Mouse (Mus musculus): Measurements from ENCODE around the gene Tenm3. TPM values are rescaled to one million over a fixed set of nuclear protein-coding genes. Genes with fewer than 3 reads are reported as not detected.

The Tenm3 gene
- polyA plus RNA-seq, 1 experiment from 2014 or later = 65.3 TPM

DNA sequence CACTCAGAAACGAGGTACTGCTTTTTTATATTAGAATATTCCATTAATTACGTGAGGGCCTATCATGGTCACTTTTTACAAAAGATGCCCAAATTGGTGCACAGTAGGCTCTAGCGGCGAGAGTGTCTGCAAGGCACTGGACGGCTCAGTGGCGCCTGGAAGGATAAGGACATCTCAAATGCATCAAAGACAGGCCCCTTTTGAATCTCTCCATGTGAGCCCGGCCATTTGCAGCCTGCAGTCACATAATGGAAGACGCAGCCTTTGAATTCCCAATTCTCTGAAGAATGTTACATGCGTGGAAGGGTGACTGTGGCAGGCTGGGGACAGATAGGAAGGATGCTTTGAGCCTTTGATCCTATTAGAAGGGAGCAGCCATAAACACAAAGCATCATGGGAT lies 631.8 kb downstream of the Tenm3 start:
- no peaks in the 10 kb centered on the region for H3K9me3 ChIP-seq
- H3K27me3 ChIP-seq = no peaks in the 10 kb centered on the region
- H3K4me3 ChIP-seq = no peak overlapping the region
- 0 out of 2 replicates have a peak, but pooled peaks cover 6% of the 10 kb centered on the region for H3K4me1 ChIP-seq
- no peak overlapping the region for H3K4me2 ChIP-seq (replicated peaks)
- no peak overlapping the region for H3K27ac ChIP-seq
- WGBS = 86% methylated on average over 9 of the region's 9 CpGs
- no peak overlapping the region for H3K9ac ChIP-seq
- ATAC-seq (ENCODE audit: insufficient number of reproducible peaks, insufficient read depth, low FRiP score, low TSS enrichment) = no peak
- no peaks in the 10 kb centered on the region for H3K36me3 ChIP-seq

DNA sequence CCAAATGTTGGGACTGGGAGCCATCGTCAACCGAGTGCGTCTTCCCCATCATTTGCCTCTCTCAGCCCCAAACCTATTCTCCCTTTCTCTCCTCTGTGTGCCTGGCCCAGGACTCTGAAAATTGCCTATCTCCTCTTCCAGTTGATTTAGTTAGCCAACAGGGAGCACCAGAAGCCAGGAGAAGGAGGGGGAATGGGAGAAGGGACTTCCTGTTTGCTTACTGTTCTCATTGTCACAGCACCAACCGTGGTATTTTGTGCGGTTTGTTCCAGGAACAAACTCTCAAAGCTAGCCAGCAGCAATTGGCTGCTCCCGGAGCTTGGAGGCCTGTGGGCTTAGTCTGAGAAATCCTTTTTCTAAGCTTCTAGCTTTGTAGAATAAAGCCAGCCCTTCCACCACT lies 636.2 kb downstream of the Tenm3 start:
- no peak for ATAC-seq (ENCODE audit: insufficient number of reproducible peaks, insufficient read depth, low FRiP score, low TSS enrichment)
- Histone ChIP-seq H3K27me3 (no peaks in the 10 kb centered on the region; the same call in 1 of the 2 replicates), H3K4me2 (replicated peaks) (no peak overlapping the region), H3K9ac (no peak overlapping the region), H3K4me1 (0 out of 2 replicates have a peak, but pooled peaks cover 4% of the 10 kb centered on the region), H3K36me3 (no peaks in the 10 kb centered on the region), H3K9me3 (no peaks in the 10 kb centered on the region), H3K4me3 (no peak overlapping the region), H3K27ac (no peak overlapping the region)
- WGBS = 87% methylated on average over 6 of the region's 6 CpGs

DNA sequence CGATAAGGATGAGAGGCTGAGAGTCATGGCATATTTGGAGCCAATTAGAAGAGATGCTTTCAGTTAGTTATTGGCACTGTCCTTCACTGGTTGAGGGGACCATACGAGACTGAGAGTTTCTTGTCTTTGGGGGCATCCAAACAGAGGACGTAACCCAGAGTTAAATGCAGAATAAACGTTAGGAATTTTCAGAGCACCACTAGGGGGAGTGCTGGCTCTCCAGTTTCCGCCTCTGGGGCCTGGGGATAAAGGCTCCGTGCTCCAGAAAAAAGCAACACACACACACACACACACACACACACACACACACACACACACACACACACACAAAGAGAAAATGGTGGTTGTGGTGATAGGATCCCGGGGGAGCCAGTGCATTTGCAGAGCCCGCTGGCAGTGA lies 636.8 kb downstream of the Tenm3 start:
- WGBS = 69% methylated on average over 8 of the region's 8 CpGs
- Histone ChIP-seq H3K27me3 (no peaks in the 10 kb centered on the region; the same call in 1 of the 2 replicates), H3K4me2 (replicated peaks) (no peak overlapping the region), H3K9ac (no peak overlapping the region), H3K4me3 (no peak overlapping the region), H3K36me3 (no peaks in the 10 kb centered on the region), H3K27ac (no peak overlapping the region), H3K9me3 (no peaks in the 10 kb centered on the region), H3K4me1 (0 out of 2 replicates have a peak, but pooled peaks cover 4% of the 10 kb centered on the region)
- no peak for ATAC-seq (ENCODE audit: insufficient number of reproducible peaks, insufficient read depth, low FRiP score, low TSS enrichment)

DNA sequence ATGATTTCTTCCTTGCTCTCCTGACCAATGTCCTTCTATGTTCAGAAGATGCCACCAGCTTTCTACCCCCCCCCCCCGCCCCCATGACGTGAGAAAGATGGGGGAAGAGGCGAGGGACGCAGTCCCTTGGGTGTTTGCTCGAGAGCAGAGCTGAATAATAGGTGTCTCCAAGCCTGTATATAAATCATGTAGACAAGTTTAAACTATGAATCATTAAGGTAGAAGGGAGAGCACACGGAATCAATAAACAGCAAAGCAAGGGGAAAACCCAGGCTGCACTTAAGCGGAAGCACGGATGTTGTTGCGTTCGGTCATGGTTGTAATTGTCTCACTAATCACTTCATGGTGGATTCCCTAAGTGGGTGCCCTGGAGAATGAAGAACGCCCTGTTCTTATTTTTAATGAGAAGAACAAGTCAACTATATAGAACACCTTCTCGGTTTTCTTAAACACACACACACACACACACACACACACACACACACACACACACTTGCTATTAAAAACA lies 638.9 kb downstream of the Tenm3 start:
- no peak overlapping the region for H3K27ac ChIP-seq
- no peaks in the 10 kb centered on the region for H3K36me3 ChIP-seq
- no peak overlapping the region for H3K4me3 ChIP-seq
- H3K27me3 ChIP-seq = no peaks in the 10 kb centered on the region; the same call in 1 of the 2 replicates
- 0 out of 2 replicates have a peak, but pooled peaks cover 4% of the 10 kb centered on the region for H3K4me1 ChIP-seq
- no peak overlapping the region for H3K9ac ChIP-seq
- 59% methylated on average over 12 of the region's 12 CpGs for WGBS
- no peak for ATAC-seq (ENCODE audit: insufficient number of reproducible peaks, insufficient read depth, low FRiP score, low TSS enrichment)
- no peaks in the 10 kb centered on the region for H3K9me3 ChIP-seq
- no peak overlapping the region for H3K4me2 ChIP-seq (replicated peaks)

DNA sequence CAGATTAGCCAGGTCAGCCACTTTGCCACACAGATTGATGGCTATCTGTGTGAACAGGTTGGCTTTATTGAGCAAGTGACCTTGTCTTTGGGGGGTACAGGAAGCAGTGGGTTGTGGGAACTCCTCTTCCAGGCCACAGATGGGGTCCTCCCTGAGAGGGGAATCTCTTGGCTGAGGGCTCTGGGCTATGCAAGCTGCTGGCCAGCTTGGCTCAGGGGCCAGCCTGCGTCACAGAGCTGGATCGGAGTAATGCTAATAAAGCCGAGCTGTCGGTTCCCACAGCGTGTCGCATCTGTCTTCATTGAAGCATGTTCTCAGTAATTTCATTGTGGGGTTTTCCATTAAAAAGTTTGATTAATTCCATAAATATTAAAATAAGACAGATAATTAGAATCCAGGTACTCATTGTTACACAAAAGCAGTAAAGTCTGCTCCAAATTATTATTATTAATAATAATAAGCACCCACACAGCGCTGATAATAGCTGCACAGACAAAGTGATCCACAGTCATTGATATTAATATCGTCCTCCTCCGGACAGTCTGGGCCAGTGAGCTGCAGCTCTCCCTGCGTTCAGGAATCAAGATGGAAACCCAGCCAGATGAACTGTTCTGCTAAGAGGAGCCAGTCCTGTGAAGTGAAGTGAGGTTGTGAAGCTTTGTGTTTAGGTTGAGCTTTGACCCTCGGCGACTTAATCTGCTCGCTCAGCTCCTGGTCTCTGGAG lies 639.5 kb downstream of the Tenm3 start:
- no peak overlapping the region for H3K4me3 ChIP-seq
- no peaks in the 10 kb centered on the region for H3K36me3 ChIP-seq
- no peak for ATAC-seq (ENCODE audit: insufficient number of reproducible peaks, insufficient read depth, low FRiP score, low TSS enrichment)
- no peak overlapping the region for H3K4me2 ChIP-seq (replicated peaks)
- H3K27me3 ChIP-seq = no peaks in the 10 kb centered on the region; the same call in 1 of the 2 replicates
- H3K9me3 ChIP-seq = no peaks in the 10 kb centered on the region
- H3K9ac ChIP-seq = no peak overlapping the region
- 0 out of 2 replicates have a peak, but pooled peaks cover 4% of the 10 kb centered on the region for H3K4me1 ChIP-seq
- H3K27ac ChIP-seq = no peak overlapping the region
- 78% methylated on average over 13 of the region's 13 CpGs for WGBS

DNA sequence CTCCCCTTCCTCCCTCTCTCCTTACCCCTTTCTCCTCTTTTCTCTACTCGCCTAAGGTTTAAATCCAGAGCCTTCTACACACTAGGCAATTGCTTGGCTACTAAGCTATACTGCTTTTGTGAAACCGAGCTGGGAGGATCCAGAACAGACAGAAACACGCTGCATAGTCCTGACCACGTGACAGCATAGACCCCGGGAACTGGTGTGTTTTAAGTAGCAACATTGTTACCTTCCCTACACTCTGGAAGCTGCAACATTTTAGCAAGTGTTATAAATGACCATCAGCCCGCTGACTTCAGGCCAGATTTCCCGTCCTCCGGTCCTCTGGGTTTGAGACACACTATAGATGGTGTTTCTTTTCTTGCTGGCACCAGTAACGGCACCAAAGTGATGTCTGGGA lies 640.1 kb downstream of the Tenm3 start:
- H3K4me2 ChIP-seq (replicated peaks) = no peak overlapping the region
- H3K27me3 ChIP-seq = no peaks in the 10 kb centered on the region; the same call in 1 of the 2 replicates
- WGBS = 76% methylated on average over 9 of the region's 9 CpGs
- H3K9me3 ChIP-seq = no peaks in the 10 kb centered on the region
- H3K9ac ChIP-seq = no peak overlapping the region
- ATAC-seq (ENCODE audit: insufficient number of reproducible peaks, insufficient read depth, low FRiP score, low TSS enrichment) = no peak
- no peak overlapping the region for H3K4me3 ChIP-seq
- no peak overlapping the region for H3K27ac ChIP-seq
- H3K4me1 ChIP-seq = 0 out of 2 replicates have a peak, but pooled peaks cover 4% of the 10 kb centered on the region
- no peaks in the 10 kb centered on the region for H3K36me3 ChIP-seq

DNA sequence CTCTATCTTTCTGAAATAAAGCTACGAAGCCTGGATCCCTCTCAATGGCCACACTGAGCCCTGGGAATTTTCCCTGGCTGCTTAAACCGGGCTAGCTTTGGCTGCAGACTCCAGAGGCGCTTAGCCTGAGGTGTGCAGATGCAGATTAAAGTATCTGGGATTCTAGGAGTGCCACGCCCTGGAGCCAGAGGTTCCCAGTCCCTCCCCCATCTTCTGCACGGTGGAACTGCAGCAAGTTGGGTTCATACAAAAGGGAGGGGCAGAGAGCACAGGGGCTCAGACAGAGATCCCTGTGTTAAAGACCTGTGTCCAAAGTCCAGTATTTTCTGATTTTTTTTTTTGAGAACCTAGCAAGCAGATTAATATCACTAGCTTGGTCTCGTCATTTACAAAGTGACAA lies 640.6 kb downstream of the Tenm3 start:
- Histone ChIP-seq H3K4me3 (no peak overlapping the region), H3K27ac (no peak overlapping the region), H3K9me3 (no peaks in the 10 kb centered on the region), H3K9ac (no peak overlapping the region), H3K36me3 (no peaks in the 10 kb centered on the region), H3K4me1 (0 out of 2 replicates have a peak, but pooled peaks cover 4% of the 10 kb centered on the region), H3K4me2 (replicated peaks) (no peak overlapping the region), H3K27me3 (no peaks in the 10 kb centered on the region; the same call in 1 of the 2 replicates)
- no peak for ATAC-seq (ENCODE audit: insufficient number of reproducible peaks, insufficient read depth, low FRiP score, low TSS enrichment)
- WGBS = 57% methylated on average over 6 of the region's 6 CpGs

DNA sequence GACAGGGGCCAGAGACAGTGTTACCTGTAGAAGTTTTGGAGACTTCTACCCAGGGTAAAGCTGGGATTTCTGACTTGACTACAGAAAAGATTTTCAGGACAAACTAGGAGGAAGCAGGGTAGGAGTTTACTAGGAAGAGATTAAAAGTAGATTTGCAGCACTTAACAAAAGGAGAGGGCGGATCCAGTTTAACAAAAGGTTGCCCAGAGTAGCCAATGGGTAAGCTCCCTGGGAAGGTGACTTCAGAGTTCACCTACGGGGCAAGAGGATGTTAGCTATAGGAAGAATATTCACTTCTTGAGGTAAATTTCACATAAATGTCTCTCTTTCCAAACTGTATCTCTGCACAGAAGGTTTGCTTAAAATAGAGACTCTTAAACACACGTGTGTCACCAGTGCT lies 641.1 kb downstream of the Tenm3 start:
- H3K4me1 ChIP-seq = 0 out of 2 replicates have a peak, but pooled peaks cover 4% of the 10 kb centered on the region
- H3K9ac ChIP-seq = no peak overlapping the region
- no peak for ATAC-seq (ENCODE audit: insufficient number of reproducible peaks, insufficient read depth, low FRiP score, low TSS enrichment)
- H3K36me3 ChIP-seq = no peaks in the 10 kb centered on the region
- no peak overlapping the region for H3K4me2 ChIP-seq (replicated peaks)
- H3K9me3 ChIP-seq = no peaks in the 10 kb centered on the region
- WGBS = 74% methylated on average over 3 of the region's 3 CpGs
- no peak overlapping the region for H3K4me3 ChIP-seq
- H3K27ac ChIP-seq = no peak overlapping the region
- H3K27me3 ChIP-seq = no peaks in the 10 kb centered on the region; the same call in 1 of the 2 replicates

DNA sequence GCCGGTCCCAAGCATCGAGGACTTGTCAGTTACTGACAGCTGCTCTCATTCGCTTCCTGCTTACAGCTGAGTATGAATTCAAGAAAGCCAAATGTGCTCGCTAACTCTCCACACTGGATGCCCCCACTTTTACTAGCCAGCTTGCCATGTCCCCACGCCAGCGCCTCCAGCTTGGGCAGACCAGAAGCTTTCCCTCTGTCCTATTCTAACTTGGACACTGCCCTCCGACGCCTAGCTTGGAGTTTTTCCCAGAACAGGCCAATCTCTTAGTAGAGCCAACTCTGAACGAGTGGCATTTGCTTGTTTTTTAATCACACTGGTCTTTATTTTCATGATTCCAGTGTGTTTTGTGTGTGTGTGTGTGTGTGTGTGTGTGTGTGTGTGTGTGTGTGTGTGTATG lies 644.6 kb downstream of the Tenm3 start:
- no peak overlapping the region for H3K27ac ChIP-seq
- 93% methylated on average over 9 of the region's 9 CpGs for WGBS
- no peak overlapping the region for H3K4me3 ChIP-seq
- H3K9ac ChIP-seq = no peak overlapping the region
- H3K9me3 ChIP-seq = no peaks in the 10 kb centered on the region
- H3K4me1 ChIP-seq = no peaks in the 10 kb centered on the region
- no peak for ATAC-seq (ENCODE audit: insufficient number of reproducible peaks, insufficient read depth, low FRiP score, low TSS enrichment)
- H3K27me3 ChIP-seq = no peaks in the 10 kb centered on the region; the same call in 1 of the 2 replicates
- H3K36me3 ChIP-seq = no peaks in the 10 kb centered on the region
- no peak overlapping the region for H3K4me2 ChIP-seq (replicated peaks)

DNA sequence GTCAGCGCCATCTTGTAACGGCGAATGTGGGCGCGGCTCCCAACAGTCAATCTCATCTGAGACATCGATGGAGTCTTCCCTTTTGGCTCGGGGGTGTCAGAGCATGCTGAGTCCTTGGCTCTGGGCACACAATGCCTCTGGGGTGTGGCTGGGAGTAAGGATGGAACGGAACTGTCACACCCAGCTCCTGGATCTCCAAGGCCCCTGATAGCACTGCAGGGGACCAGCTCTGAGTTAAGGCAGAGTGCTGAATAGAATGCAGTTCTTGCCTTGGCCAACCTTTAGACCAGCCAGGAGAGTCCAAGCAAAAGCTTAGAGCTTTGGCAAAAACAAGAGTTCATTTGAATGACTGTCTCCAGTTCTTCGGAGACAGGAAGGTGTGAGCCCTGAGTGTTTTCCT lies 647.8 kb downstream of the Tenm3 start:
- ATAC-seq (ENCODE audit: insufficient number of reproducible peaks, insufficient read depth, low FRiP score, low TSS enrichment) = no peak
- H3K9ac ChIP-seq = no peak overlapping the region
- no peak overlapping the region for H3K27ac ChIP-seq
- H3K4me2 ChIP-seq (replicated peaks) = no peak overlapping the region
- H3K27me3 ChIP-seq = no peaks in the 10 kb centered on the region
- H3K4me3 ChIP-seq = no peak overlapping the region
- WGBS = 94% methylated on average over 9 of the region's 9 CpGs
- H3K36me3 ChIP-seq = no peaks in the 10 kb centered on the region
- no peaks in the 10 kb centered on the region for H3K9me3 ChIP-seq
- no peaks in the 10 kb centered on the region for H3K4me1 ChIP-seq

DNA sequence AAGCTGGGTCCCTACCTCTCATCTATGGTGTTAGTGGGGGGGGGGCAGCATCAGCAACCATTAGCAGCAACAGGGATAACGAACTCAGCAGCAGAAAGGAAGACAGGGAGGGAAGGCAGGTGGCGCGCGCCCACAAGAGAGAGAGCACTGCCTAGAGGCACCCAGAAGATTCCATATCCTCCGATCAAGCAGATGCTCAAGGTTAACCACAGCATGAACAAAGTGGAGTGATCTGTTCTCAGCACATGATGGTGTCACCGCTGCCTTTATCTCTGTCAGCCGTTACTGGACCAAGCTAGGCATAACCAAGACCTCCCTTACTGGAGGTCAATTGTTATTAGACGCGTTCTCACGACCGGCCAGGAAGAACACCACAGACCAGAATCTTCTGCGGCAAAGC lies 655.2 kb downstream of the Tenm3 start:
- H3K36me3 ChIP-seq = no peaks in the 10 kb centered on the region
- no peak overlapping the region for H3K4me3 ChIP-seq
- H3K27me3 ChIP-seq = no peaks in the 10 kb centered on the region
- H3K9ac ChIP-seq = no peak overlapping the region
- WGBS = 96% methylated on average over 12 of the region's 12 CpGs
- H3K27ac ChIP-seq = no peak overlapping the region
- H3K9me3 ChIP-seq = no peaks in the 10 kb centered on the region
- no peaks in the 10 kb centered on the region for H3K4me1 ChIP-seq
- H3K4me2 ChIP-seq (replicated peaks) = no peak overlapping the region
- no peak for ATAC-seq (ENCODE audit: insufficient number of reproducible peaks, insufficient read depth, low FRiP score, low TSS enrichment)

DNA sequence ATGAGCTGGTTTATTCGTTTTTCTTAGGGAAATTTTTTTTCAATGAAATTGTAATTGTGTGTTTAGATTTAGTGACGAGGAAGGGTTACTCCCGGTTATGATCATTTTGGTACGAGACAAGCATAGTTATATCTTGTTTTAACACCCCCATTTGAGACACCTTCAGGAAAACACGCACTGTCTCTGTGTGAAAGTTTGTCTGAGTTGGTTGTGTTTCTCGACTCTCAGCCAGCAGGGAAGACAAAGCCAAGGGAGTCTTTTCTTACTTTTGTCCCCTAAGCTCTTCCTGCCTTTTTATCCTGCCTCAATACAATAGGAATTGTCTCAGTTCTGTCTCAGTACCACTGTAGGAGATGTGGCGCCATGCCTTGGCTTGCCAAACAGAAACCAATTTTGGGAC lies 660.0 kb downstream of the Tenm3 start:
- no peak for ATAC-seq (ENCODE audit: insufficient number of reproducible peaks, insufficient read depth, low FRiP score, low TSS enrichment)
- H3K9ac ChIP-seq = no peak overlapping the region
- 86% methylated on average over 7 of the region's 7 CpGs for WGBS

More for the DNA sequence above, 660.0 kb downstream of the Tenm3 start:
- 0 out of 2 replicates have a peak, but pooled peaks cover 4% of the 10 kb centered on the region for H3K9me3 ChIP-seq
- no peak overlapping the region for H3K27ac ChIP-seq
- H3K36me3 ChIP-seq = no peaks in the 10 kb centered on the region
- H3K4me1 ChIP-seq = no peaks in the 10 kb centered on the region
- no peaks in the 10 kb centered on the region for H3K27me3 ChIP-seq
- no peak overlapping the region for H3K4me2 ChIP-seq (replicated peaks)
- H3K4me3 ChIP-seq = no peak overlapping the region
